Mouse (Mus musculus): ENCODE results near the gene Tnfrsf14.

Tnfrsf14 gene

DNA sequence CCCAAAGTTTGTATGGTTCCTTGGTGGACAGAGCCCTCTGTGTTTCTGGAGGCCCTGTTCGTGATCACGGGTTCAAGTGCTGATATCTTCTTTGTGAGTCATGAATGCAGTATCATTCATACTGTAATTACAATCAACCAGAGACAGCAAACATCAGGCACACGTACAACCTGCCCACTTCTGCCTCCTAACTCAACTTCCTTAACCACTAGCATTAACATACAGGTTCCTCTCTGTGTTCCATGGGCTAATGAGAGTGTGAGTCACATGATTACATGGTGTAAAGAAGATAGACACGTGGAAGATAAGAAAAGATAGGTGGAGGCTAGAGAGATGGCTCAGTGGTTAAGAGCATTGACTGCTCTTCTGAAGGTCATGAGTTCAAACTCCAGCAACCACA, 11.7 kb downstream of the Tnfrsf14 start:
- DNase-seq (ENCODE audit: low spot score in 2 of 2): no peak

DNA sequence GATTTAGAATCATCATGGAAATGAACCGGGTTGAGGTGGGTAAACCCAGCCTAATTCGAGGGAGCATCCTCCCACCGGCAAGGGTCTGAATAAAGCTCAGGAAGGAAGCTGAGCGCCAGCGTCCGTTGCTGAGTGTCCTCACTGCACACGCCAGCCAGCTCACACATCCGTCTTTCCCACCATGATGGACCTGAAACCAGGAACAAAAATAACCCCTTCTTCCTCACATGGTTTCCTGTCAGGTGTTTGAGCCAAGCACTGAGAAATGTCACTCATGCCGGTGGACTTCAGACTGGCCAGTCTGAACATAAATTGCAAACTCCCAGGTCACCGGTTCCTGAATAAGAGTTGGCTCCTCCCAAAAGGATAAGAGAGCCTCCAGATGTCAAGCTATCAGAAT, 13.1 kb downstream of the Tnfrsf14 start:
- DNase-seq (ENCODE audit: low spot score in 2 of 2): no peak

- no peak for DNase-seq (ENCODE audit: low spot score in 2 of 2)
Measured at GRCm38 (mm10) chr4:154914707-154915106, 13.7 kb downstream of the Tnfrsf14 start.

GRCm38 (mm10) chr4:154914252-154914651, 14.1 kb downstream of the Tnfrsf14 start:
- no peak for DNase-seq (ENCODE audit: low spot score in 2 of 2)

- no peak for DNase-seq (ENCODE audit: low spot score in 2 of 2)
Measured at GRCm38 (mm10) chr4:154913845-154914244, 14.5 kb downstream of the Tnfrsf14 start.

DNA sequence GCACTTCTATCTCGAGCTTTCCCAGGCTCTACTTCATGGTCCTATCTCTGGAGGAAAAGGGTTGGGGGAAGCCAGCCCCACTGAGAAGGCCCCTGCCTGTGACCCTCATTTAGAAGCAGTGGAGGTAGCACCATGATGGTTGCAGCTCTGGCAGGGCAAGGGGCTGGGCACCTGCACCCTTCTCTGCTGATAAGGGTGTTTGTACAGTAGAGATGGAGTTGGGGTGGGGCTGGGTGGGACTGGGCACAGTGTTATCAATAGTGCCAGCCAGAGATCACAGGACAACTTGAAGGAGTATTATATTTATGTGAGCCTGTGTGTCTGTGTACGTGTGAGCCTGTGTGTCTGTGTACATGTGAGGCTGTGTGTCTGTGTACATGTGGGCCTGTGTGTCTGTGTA, 16.7 kb downstream of the Tnfrsf14 start:
- DNase-seq (ENCODE audit: low spot score in 2 of 2): no peak

DNA sequence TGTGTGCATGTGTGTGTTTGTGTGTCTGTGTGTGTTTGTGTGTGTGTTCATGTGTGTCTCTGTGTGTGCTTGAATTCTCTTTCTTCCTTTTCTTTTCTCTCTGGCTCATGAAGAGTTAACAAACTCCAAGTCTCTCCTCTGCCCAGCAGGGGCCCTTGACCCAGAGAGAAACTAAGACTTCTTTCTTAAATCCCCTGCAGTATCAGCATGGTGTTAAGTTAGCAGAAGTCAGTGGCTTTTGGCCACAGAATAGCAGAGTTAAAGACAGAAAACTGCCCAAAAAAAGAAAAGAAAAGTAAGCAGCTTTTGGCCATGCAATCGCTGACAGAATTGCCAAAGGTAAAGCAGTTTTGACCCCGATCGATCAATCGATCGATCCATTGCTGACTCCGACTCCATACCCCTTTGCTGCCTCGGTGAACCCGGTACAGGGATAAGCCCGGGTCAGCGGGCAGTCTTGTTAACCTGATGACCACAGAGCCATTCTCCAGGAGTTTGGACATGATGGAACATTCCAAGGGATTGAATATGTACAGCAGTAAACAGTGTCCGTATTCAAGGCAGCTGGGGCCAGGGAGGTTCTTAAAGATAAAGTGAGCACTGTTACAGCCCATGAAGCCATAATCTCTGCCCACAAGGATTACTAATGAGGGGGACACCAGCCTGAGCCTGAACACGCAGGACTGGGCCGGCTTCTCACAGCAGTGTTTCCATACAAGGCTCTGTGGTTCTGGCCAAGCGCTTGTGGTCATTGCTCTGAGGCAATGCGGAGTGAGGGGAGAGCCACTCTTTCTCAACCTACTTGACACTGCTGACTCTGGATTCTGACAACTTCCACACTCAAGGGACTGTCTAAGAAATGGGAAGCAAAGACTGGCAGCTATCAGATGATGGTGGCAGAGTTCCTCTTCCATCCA, 17.5 kb downstream of the Tnfrsf14 start:
- peak in 1 of 2 experiments; percentile 49 for DNase-seq (ENCODE audit: low spot score in 2 of 2)

GRCm38 (mm10) chr4:154908490-154908889, 19.9 kb downstream of the Tnfrsf14 start:
- DNase-seq (ENCODE audit: low spot score in 2 of 2): no peak

GRCm38 (mm10) chr4:154907833-154908232, 20.5 kb downstream of the Tnfrsf14 start:
- DNase-seq (ENCODE audit: low spot score in 2 of 2): peak in 1 of 2 experiments; percentile 53

- peak; percentile 73 to 77 for DNase-seq (ENCODE audit: low spot score in 2 of 2)
Measured at GRCm38 (mm10) chr4:154904185-154905071, 23.9 kb downstream of the Tnfrsf14 start.

- DNase-seq (ENCODE audit: low spot score in 2 of 2): no peak
Measured at GRCm38 (mm10) chr4:154902371-154902770, 26.0 kb downstream of the Tnfrsf14 start.

- peak; percentile 85 to 88 for DNase-seq (ENCODE audit: low spot score in 2 of 2)
Measured at GRCm38 (mm10) chr4:154898506-154899446, 29.6 kb downstream of the Tnfrsf14 start, which contains the start of gene Fam213b. TSS of gene Fam213b (minus strand) at chr4:154899135.

- DNase-seq (ENCODE audit: low spot score in 2 of 2): peak in 1 of 2 experiments; percentile 39
Measured at GRCm38 (mm10) chr4:154897676-154898465, 30.5 kb downstream of the Tnfrsf14 start.

- DNase-seq (ENCODE audit: low spot score in 2 of 2): no peak
Measured at GRCm38 (mm10) chr4:154895549-154895948, 32.8 kb downstream of the Tnfrsf14 start.

GRCm38 (mm10) chr4:154890887-154891286, 37.5 kb downstream of the Tnfrsf14 start:
- no peak for DNase-seq (ENCODE audit: low spot score in 2 of 2)

DNA sequence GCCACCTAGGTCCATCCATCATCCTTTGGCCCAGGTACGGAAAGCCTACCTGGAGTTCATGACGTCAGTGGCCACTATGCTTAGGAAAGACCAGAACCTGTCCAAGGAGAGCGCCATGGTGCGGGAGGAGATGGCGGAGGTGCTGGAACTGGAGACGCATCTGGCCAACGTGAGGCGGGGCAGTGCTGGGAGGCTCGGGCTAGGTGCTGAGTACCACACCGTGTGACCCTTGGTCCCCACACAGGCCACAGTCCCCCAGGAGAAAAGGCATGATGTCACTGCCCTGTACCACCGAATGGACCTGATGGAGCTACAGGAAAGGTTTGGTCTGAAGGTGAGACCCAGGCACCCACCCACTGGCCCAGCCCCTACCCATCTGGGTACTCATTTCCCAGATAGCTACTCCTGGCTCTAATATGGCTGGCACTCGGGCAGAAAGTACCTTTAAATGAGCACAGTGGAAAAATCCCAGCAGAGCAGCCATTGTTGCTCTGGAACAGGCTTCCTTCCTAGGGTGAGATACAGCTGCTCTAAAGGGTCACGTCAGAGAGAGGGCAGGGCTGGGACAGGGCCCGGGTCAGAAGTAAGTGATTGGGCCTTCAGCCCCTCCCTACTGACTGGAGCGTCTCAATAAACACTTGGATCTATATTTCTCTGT, 40.6 kb downstream of the Tnfrsf14 start:
- DNase-seq (ENCODE audit: low spot score in 2 of 2): no peak

DNA sequence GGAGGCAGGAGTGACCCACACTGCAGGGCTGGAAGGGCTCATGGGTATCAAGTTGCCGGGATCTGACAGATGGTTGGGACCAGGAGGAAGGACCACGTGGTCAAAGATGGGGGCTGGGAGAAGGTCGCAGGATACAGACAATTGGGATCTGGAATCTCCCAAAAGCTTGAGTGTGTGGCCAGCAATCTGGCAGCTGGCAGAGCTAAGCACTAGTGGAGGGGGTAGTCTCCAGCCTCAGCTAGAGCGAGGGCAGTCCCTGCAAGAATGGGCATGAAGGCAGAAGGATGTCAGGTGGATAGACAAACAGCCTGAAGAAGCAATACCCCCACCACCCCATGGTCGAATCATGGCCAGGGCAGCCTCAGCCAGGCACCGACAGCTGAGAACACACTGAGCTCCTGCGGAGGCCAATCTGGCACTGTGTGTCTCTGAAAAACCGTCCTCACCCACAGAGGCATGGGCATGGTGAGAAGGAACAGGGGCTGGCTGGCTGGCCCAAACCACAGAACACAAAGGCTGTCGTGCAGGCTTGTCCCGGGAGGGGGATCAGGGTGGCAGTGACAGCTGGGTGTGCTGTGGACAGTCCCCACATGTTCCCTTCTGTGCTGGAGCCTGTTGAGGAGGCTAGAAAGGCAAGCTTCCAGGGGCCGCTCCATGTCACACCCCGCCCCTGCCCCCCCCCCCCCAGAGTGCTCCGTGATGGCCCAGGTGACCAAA, 41.3 kb downstream of the Tnfrsf14 start:
- no peak for DNase-seq (ENCODE audit: low spot score in 2 of 2)

GRCm38 (mm10) chr4:154885416-154885815, 42.9 kb downstream of the Tnfrsf14 start:
- no peak for DNase-seq (ENCODE audit: low spot score in 2 of 2)

DNA sequence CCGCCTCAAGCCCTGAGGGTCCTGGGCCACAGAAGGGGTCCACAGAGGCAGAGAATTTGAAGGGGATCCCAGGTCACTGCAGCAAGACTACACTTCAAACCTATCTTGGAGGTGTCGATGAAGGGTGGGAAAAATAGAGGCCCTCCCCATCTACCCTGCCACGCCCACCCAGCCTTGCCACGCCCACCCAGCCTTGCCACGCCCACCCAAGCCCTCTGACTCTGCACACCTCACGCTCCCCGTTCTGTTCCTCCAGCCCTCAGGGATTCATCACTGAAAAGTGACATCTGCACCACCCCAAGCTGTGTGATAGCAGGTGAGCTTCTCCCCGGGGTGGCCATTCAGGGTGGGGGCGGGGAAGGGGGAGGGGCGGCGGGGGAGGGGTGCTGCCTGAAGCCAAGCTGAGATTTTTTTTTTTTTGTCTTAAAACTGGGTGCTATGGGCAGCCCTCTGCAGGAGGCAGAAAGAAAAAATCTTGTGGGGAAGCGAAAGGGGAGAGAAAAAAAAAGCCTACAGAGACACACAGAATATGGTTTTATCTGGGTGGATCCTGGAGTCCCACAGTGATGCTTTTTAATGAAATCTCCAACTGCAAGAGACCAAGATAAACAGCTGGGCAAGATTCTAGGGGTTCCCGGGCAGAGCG, 46.2 kb downstream of the Tnfrsf14 start:
- no peak for DNase-seq (ENCODE audit: low spot score in 2 of 2)
